Mouse (Mus musculus) heart, postnatal 4 days (tissue): ENCODE data around the gene Hipk2. TPM values are rescaled to one million over a fixed set of nuclear protein-coding genes. Genes with fewer than 3 reads are reported as not detected.

Experiments
- DNase-seq: peaks from one replicate; pipeline ENCODE4 v3.0.0; 2021
- total RNA-seq, 2 experiments: library from RNA; stranded (reverse); gene quantifications; 2 replicates each; pipeline ENCODE4 v1.2.3; 2021

Hipk2 gene
- total RNA-seq, 2 experiments from 2014 or later, result 73.4 to 75.5 TPM

DNA sequence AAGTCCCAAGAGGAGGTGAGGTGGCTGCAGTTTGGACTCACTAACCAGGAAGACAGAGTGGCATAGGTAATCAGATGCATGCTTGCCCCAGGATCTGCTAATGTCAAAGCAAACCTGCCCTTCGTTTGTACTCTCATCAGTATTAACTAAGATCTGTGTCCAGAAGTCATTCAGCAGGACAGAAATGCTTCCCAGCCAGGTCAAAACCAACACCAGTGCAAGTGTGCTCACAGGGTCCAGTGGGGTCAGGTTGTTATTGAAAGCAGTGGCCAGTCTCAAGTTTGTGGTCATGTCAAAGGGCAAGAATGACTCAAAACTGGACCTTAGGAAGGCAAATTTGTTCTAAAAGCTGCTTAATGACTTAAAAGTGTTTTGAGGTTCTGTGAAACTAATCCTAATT is 9.6 kb downstream of the Hipk2 start:
- no peak for DNase-seq

GRCm38 (mm10) chr6:38865805-38866204 is 10.2 kb downstream of the Hipk2 start:
- DNase-seq, result no peak

- DNase-seq, result no peak
Observed at GRCm38 (mm10) chr6:38863595-38863994, 12.4 kb downstream of the Hipk2 start.

GRCm38 (mm10) chr6:38860301-38860700 is 15.7 kb downstream of the Hipk2 start:
- DNase-seq, result no peak

- DNase-seq, result no peak
Observed at GRCm38 (mm10) chr6:38859819-38860218, 16.1 kb downstream of the Hipk2 start.

- DNase-seq, result no peak
Observed at GRCm38 (mm10) chr6:38853561-38853992, 22.4 kb downstream of the Hipk2 start.

- no peak for DNase-seq
Observed at GRCm38 (mm10) chr6:38851740-38852139, 24.2 kb downstream of the Hipk2 start.

DNA sequence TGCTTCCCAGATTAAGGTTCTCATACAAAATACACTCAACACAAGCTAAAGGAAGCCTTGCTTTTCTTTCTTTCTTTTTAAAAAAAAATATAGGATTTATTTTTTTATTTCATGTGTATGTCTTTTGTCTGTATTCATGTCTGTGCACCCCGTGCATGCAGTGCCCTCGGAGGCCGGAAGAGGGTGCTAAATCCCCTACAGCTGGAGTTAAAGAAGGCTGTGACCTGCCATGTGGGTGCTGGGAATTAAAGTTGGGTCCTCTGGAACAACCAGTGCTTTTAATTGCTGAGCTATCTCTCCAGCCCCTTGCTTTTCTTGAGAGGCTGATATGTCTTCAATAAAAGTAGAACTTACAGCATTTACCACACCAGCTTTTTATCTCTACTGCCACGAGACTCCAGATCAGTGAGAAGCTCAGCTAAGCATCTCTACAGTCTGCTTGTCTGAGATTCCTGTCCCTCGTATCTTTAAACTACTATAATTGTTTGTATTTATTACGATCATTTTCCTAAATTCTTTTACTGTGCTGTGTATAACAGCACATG is 25.2 kb downstream of the Hipk2 start:
- DNase-seq, result no peak

GRCm38 (mm10) chr6:38847958-38848910 is 27.7 kb downstream of the Hipk2 start:
- no peak for DNase-seq

- DNase-seq, result no peak
Observed at GRCm38 (mm10) chr6:38847447-38847846, 28.5 kb downstream of the Hipk2 start.

- no peak for DNase-seq
Observed at GRCm38 (mm10) chr6:38846330-38847195, 29.4 kb downstream of the Hipk2 start.

DNA sequence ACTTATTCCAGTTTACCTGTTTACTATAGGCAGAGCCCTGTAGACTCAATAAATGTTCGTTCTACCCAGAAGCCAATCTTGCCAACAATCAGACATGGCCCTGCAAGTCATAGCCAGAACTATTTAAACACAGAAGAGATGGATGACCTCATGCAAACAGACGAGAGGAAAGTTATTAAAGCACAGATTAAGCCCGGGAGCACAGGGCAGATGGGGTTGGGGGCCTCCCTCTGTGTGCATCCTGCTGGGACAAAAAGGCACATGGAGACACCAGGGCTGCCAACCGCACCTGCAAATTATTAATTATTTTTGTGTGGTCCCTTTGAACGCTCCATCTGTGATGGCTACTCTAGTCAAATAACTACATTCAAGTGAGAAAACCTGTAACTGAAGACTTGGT is 30.1 kb downstream of the Hipk2 start:
- no peak for DNase-seq

DNA sequence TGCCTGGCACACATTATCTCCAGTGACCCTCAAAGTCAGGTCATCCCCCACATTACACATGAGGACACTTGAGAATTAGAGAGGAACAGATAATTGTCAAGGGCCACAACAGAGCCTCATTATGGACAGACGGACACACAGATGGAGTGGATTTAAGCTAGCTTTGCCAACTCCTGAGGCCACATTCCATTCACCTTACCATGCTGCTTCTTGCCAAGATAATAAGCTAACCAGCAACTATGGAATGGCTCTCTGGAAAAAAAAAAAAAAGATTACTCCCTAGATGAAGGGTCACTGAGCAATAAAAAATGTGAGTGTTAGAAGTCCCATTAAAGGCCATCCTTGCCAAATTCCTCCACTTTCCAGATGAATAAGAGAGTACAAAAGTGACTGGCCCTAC is 30.8 kb downstream of the Hipk2 start:
- DNase-seq, result no peak

GRCm38 (mm10) chr6:38841551-38841950 is 34.4 kb downstream of the Hipk2 start:
- DNase-seq, result no peak

GRCm38 (mm10) chr6:38840780-38841179 is 35.2 kb downstream of the Hipk2 start:
- no peak for DNase-seq

GRCm38 (mm10) chr6:38840380-38840779 is 35.6 kb downstream of the Hipk2 start:
- no peak for DNase-seq

DNA sequence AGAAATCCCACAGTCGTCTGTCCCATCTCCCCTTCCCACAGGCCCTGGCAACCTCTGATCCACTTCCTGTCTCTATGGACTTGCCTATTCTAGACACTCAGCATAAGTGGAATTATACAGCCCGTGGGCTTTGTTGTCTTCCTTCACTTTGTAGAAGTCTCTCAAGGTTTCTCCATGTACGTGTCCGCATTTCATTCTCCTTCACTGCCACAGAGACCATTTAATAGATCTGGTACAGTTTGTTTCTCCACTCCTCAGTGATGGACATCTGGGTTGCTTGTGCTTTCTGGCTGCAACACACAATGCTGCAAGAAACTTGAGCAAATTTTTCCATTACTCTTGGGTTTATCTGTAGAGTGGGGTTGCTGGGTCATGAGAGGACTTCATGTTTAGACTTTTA is 36.1 kb downstream of the Hipk2 start:
- no peak for DNase-seq

DNA sequence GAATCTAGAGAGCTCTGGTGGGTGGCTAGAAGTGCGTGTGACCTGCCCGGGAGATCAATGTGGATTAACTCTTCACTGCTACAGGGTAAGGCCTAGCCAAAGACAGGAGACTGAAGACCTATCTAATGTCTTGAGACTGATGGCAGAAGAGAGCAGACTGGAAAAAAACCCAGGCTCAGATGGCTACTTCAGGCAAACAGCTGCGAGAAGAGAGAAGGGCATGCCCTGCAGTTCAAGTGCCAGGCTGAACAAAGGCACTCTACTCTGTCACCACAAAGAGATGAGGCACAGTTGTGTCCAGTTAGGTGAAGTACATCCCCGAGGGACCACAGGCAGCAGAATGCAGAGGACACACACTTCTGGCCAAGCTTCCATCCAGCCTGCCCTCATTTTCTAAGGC is 37.9 kb downstream of the Hipk2 start:
- no peak for DNase-seq

- DNase-seq, result no peak
Observed at GRCm38 (mm10) chr6:38835217-38835616, 40.7 kb downstream of the Hipk2 start.

- DNase-seq, result no peak
Observed at GRCm38 (mm10) chr6:38834727-38835126, 41.2 kb downstream of the Hipk2 start.

DNA sequence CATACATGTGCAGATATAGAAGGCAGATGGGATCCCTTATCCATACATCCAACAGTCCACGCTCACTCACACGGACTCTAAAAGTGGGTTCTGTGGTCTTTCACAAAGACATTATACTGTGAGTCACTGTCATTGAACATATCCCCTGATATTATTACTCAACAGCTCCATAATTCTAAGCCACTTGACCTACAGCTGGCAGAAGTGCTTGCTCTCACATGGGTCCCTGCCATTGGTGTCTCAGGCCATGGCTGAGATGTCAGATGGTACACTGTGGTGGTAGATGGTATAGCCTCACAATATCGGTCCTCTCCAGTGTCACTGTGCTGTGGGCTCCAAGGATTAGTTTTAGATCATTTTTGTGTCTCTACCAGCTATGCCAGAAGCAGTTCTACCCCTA is 42.2 kb downstream of the Hipk2 start:
- DNase-seq, result no peak

DNA sequence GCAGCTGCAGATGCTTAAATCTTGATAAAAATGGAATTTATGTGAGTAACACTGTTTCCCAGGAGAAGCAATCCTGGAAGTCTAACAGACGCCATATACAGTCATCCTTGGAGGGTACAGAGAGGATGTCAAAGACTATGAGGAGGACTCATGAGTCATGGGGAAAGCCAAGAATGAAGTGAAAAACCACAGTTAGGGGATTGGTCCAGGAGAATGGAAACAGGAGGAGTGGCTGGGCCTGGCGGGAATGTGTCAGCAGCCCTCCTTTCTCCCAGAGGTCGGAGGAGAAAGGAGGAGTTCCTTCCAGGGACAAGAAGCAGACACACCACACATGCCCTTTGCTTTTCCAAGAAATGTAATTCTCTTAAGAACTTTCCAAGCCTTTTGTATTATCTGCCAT is 46.5 kb downstream of the Hipk2 start:
- no peak for DNase-seq

- no peak for DNase-seq
Observed at GRCm38 (mm10) chr6:38828211-38828610, 47.8 kb downstream of the Hipk2 start.
